Mouse (Mus musculus) midbrain, embryonic 11.5 days (tissue): ENCODE measurements at regions not wholly inside any gene's neighbourhood (a gene's known extent, or its start where the extent isn't known, plus 50 kb on each side); places are given as distances from the start of the nearest gene placed in this dataset.

Source experiments
- ATAC-seq: fragments of 200-750 bp; cut with Nextera tagmentation; 2 replicates; pipeline ENCODE4 v1.8.0; 2017; ENCODE audit warnings: moderate TSS enrichment, moderate library complexity; ENCODE audit not compliant: low FRiP score
- DNase-seq: peaks from one replicate; pipeline ENCODE4 v3.0.0; 2015; ENCODE audit warnings: low spot score; ENCODE audit errors: missing footprints
- H3K27ac ChIP-seq: fragments of 300-500 bp; sonication (generic); 2 replicates; pipeline ENCODE4 v1.5.1; 2014; ENCODE audit warnings: low read depth, low read length
- H3K27me3 ChIP-seq: fragments of 300-500 bp; sonication (generic); 2 replicates; pipeline ENCODE4 v1.6.1; 2014; ENCODE audit warnings: mild to moderate bottlenecking, low read length, moderate library complexity, mixed read lengths; ENCODE audit not compliant: control insufficient read depth, insufficient read depth
- H3K36me3 ChIP-seq: fragments of 300-500 bp; sonication (generic); 2 replicates; pipeline ENCODE4 v1.6.1; 2014; ENCODE audit warnings: mild to moderate bottlenecking, low read length, moderate library complexity, mixed read lengths; ENCODE audit not compliant: control insufficient read depth, insufficient read depth
- H3K4me1 ChIP-seq: fragments of 300-500 bp; sonication (generic); 2 replicates; pipeline ENCODE4 v1.6.1; 2014; ENCODE audit warnings: low read length; ENCODE audit not compliant: control insufficient read depth, insufficient read depth
- H3K4me2 ChIP-seq: fragments of 300-500 bp; sonication (generic); 2 replicates; pipeline ENCODE4 v1.6.1; 2014; ENCODE audit warnings: mild to moderate bottlenecking, moderate library complexity
- H3K4me3 ChIP-seq: fragments of 300-500 bp; sonication (generic); 2 replicates; pipeline ENCODE4 v1.5.1; 2014; ENCODE audit warnings: low read depth, low read length
- H3K9ac ChIP-seq: fragments of 300-500 bp; sonication (generic); 2 replicates; pipeline ENCODE4 v1.6.1; 2014; ENCODE audit warnings: low read length
- H3K9me3 ChIP-seq: fragments of 300-500 bp; sonication (generic); 2 replicates; pipeline ENCODE4 v1.6.1; 2016; ENCODE audit warnings: low read length; ENCODE audit not compliant: control insufficient read depth
- WGBS: fragments of 180-500 bp; shearing (Covaris S2); extraction: QIAGEN DNeasy Blood & Tissue Kit; methylation state at CpG from one replicate; pipeline ENCODE4 v1.1.7; 2014; 5-methylcytosine and 5-hydroxymethylcytosine counted together

DNA sequence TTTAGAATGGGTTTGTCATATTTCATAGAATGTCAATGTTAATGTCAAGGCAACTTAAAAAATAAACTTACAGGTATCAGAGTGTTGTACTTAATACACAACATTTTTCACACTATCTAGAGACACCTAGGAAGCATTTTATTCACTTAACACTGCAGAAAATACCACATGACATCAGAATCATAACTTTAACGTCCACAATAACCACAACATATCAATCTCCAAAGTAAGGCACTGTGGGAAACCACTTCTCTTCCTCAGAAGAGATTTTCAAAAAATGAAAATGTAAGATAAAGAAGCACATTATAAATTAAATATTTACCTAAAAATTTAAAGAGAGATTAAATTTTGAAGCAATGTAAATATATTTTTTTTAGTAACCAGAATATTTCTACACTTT is 599.3 kb downstream of the Dach1 start:
- no peaks in the 10 kb centered on the region for H3K36me3 ChIP-seq
- WGBS = 88% methylated on average over 1 of the region's 1 CpGs

GRCm38 (mm10) chr14:97560121-97560907 is 609.3 kb downstream of the Dach1 start:
- H3K4me3 ChIP-seq = no peak overlapping the region
- no peaks in the 10 kb centered on the region for H3K36me3 ChIP-seq
- no peak overlapping the region for H3K4me2 ChIP-seq
- no peak overlapping the region for H3K9ac ChIP-seq
- H3K27ac ChIP-seq = no peak overlapping the region
- DNase-seq (no peak), ATAC-seq (no peak)
- H3K4me1 ChIP-seq = peaks cover 7% of the 10 kb centered on the region
- no peaks in the 10 kb centered on the region for H3K27me3 ChIP-seq
- WGBS = 41% methylated on average over 7 of the region's 7 CpGs
- no peaks in the 10 kb centered on the region for H3K9me3 ChIP-seq

More for the DNA sequence above, 599.3 kb downstream of the Dach1 start:
- Histone ChIP-seq H3K27me3 (no peaks in the 10 kb centered on the region), H3K9ac (no peak overlapping the region), H3K4me2 (no peak overlapping the region), H3K4me1 (no peaks in the 10 kb centered on the region), H3K9me3 (no peaks in the 10 kb centered on the region), H3K4me3 (no peak overlapping the region), H3K27ac (no peak overlapping the region)
- DNase-seq (no peak), ATAC-seq (no peak)

- Histone ChIP-seq H3K27ac (no peak overlapping the region), H3K4me1 (peaks cover 7% of the 10 kb centered on the region), H3K9me3 (no peaks in the 10 kb centered on the region), H3K27me3 (no peaks in the 10 kb centered on the region), H3K9ac (no peak overlapping the region), H3K4me2 (no peak overlapping the region), H3K4me3 (no peak overlapping the region), H3K36me3 (no peaks in the 10 kb centered on the region)
- WGBS = 2% methylated on average over 1 of the region's 1 CpGs
- DNase-seq (no peak), ATAC-seq (peak; percentile 66; the same call in 1 of the 2 replicates)
Measured at GRCm38 (mm10) chr14:97559559-97559958, 610.0 kb downstream of the Dach1 start.

DNA sequence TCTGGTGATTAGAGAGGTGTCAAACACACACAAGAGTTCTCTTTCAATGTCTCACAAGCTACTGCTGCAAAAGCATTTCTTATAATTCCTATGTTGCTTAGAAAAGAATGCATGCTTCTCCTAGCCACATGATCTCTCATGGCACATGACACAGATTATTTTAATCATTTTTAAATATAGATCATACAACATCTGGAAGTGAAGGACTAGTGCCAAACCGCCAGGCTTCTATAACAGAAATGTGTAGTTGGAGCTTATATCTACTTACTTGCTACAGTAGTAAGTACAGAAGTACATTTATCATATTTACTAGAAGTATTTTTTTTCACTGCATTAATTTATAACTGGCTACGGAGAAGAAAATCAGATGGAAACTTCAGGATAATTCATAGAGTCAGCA is 611.3 kb downstream of the Dach1 start:
- H3K4me3 ChIP-seq = no peak overlapping the region
- 90% methylated on average over 2 of the region's 2 CpGs for WGBS
- H3K4me2 ChIP-seq = no peak overlapping the region
- DNase-seq (no peak), ATAC-seq (no peak)
- H3K9me3 ChIP-seq = no peaks in the 10 kb centered on the region
- no peaks in the 10 kb centered on the region for H3K27me3 ChIP-seq
- H3K9ac ChIP-seq = no peak overlapping the region
- no peak overlapping the region for H3K27ac ChIP-seq
- H3K4me1 ChIP-seq = peaks cover 7% of the 10 kb centered on the region
- H3K36me3 ChIP-seq = no peaks in the 10 kb centered on the region

GRCm38 (mm10) chr14:97557888-97558287 is 611.7 kb downstream of the Dach1 start:
- no peak for ATAC-seq
- peaks cover 7% of the 10 kb centered on the region for H3K4me1 ChIP-seq

GRCm38 (mm10) chr14:97546276-97546675 is 623.3 kb downstream of the Dach1 start:
- H3K4me3 ChIP-seq = no peak overlapping the region
- 79% methylated on average over 4 of the region's 4 CpGs for whole genome bisulfite sequencing

More at GRCm38 (mm10) chr14:97557888-97558287, 611.7 kb downstream of the Dach1 start:
- DNase-seq = no peak
- 92% methylated on average over 1 of the region's 1 CpGs for WGBS
- Histone ChIP-seq H3K9me3 (no peaks in the 10 kb centered on the region), H3K36me3 (no peaks in the 10 kb centered on the region), H3K27ac (no peak overlapping the region), H3K27me3 (no peaks in the 10 kb centered on the region), H3K4me2 (no peak overlapping the region), H3K4me3 (no peak overlapping the region), H3K9ac (no peak overlapping the region)

GRCm38 (mm10) chr14:97544307-97544706 is 625.3 kb downstream of the Dach1 start:
- Histone ChIP-seq H3K4me3 (no peak overlapping the region), H3K27ac (no peak overlapping the region), H3K4me2 (no peak overlapping the region), H3K4me1 (no peaks in the 10 kb centered on the region), H3K9me3 (no peaks in the 10 kb centered on the region), H3K27me3 (no peaks in the 10 kb centered on the region), H3K36me3 (no peaks in the 10 kb centered on the region), H3K9ac (no peak overlapping the region)
- ATAC-seq (no peak), DNase-seq (no peak)
- WGBS = 72% methylated on average over 6 of the region's 6 CpGs

More at GRCm38 (mm10) chr14:97546276-97546675, 623.3 kb downstream of the Dach1 start:
- H3K27me3 ChIP-seq = no peaks in the 10 kb centered on the region
- DNase-seq (no peak), ATAC-seq (no peak)
- H3K9ac ChIP-seq = no peak overlapping the region
- no peaks in the 10 kb centered on the region for H3K9me3 ChIP-seq
- H3K27ac ChIP-seq = no peak overlapping the region
- no peak overlapping the region for H3K4me2 ChIP-seq
- H3K4me1 ChIP-seq = no peaks in the 10 kb centered on the region
- no peaks in the 10 kb centered on the region for H3K36me3 ChIP-seq

GRCm38 (mm10) chr14:97537012-97537411 is 632.6 kb downstream of the Dach1 start:
- Histone ChIP-seq H3K4me3 (no peak overlapping the region), H3K27ac (no peak overlapping the region), H3K4me2 (no peak overlapping the region), H3K9me3 (no peaks in the 10 kb centered on the region), H3K9ac (no peak overlapping the region), H3K4me1 (no peaks in the 10 kb centered on the region), H3K27me3 (no peaks in the 10 kb centered on the region), H3K36me3 (no peaks in the 10 kb centered on the region)
- DNase-seq = no peak
- WGBS = 92% methylated on average over 5 of the region's 5 CpGs
- no peak for ATAC-seq

- Histone ChIP-seq H3K36me3 (no peaks in the 10 kb centered on the region), H3K27me3 (no peaks in the 10 kb centered on the region), H3K9ac (no peak overlapping the region), H3K4me1 (no peaks in the 10 kb centered on the region), H3K4me2 (no peak overlapping the region), H3K9me3 (no peaks in the 10 kb centered on the region), H3K27ac (no peak overlapping the region), H3K4me3 (no peak overlapping the region)
- ATAC-seq (no peak), DNase-seq (no peak)
- WGBS = 37% methylated on average over 1 of the region's 1 CpGs
Measured at GRCm38 (mm10) chr14:97511318-97511717, 658.2 kb downstream of the Dach1 start.
